Mouse (Mus musculus) forebrain, embryonic 13.5 days (tissue): Measurements from ENCODE around the gene Sdhaf4. TPM values are rescaled to one million over a fixed set of nuclear protein-coding genes. Genes with fewer than 3 reads are reported as not detected.

Source experiments
- ATAC-seq: fragments of 200-750 bp; cut with Nextera tagmentation; 2 replicates; pipeline ENCODE4 v1.8.0; 2017
- H3K27ac ChIP-seq: fragments of 300-500 bp; sonication (generic); 2 replicates; pipeline ENCODE4 v1.5.1; 2015; ENCODE audit warnings: inconsistent platforms, mild to moderate bottlenecking, moderate library complexity
- H3K27me3 ChIP-seq: fragments of 300-500 bp; sonication (generic); 2 replicates; pipeline ENCODE4 v1.6.1; 2015; ENCODE audit warnings: mild to moderate bottlenecking, inconsistent platforms
- H3K36me3 ChIP-seq: fragments of 300-500 bp; sonication (generic); 2 replicates; pipeline ENCODE4 v1.6.1; 2015; ENCODE audit warnings: mild to moderate bottlenecking, inconsistent platforms; ENCODE audit not compliant: poor library complexity, severe bottlenecking
- H3K4me1 ChIP-seq: fragments of 300-500 bp; sonication (generic); 2 replicates; pipeline ENCODE4 v1.6.1; 2015; ENCODE audit warnings: inconsistent platforms
- H3K4me2 ChIP-seq: fragments of 300-500 bp; sonication (generic); 2 replicates; pipeline ENCODE4 v1.6.1; 2015; ENCODE audit warnings: inconsistent platforms, mild to moderate bottlenecking, moderate library complexity
- H3K4me3 ChIP-seq: fragments of 300-500 bp; sonication (generic); 2 replicates; pipeline ENCODE4 v1.5.1; 2015; ENCODE audit warnings: mild to moderate bottlenecking, inconsistent platforms
- H3K9ac ChIP-seq: fragments of 300-500 bp; sonication (generic); 2 replicates; pipeline ENCODE4 v1.6.1; 2015; ENCODE audit warnings: mild to moderate bottlenecking, inconsistent platforms
- H3K9me3 ChIP-seq: fragments of 300-500 bp; sonication (generic); replicated peaks from 2 replicates; pipeline ENCODE4 v1.6.1; 2016; ENCODE audit warnings: inconsistent platforms
- WGBS: fragments of 180-500 bp; shearing (Covaris S2); methylation state at CpG from one replicate; pipeline ENCODE4 v1.1.7; 2015; 5-methylcytosine and 5-hydroxymethylcytosine counted together
- polyA plus RNA-seq: library from polyadenylated mRNA; unstranded; fragments of >200 nt; fragmentation: Nextera tagmentation; extraction: Ambion mirVana; gene quantifications from 2 replicates; pipeline ENCODE4 v1.2.1, GENCODE M21; 2015

The Sdhaf4 gene
- polyA plus RNA-seq, 1 experiment from 2014 or later, result 133 TPM

DNA sequence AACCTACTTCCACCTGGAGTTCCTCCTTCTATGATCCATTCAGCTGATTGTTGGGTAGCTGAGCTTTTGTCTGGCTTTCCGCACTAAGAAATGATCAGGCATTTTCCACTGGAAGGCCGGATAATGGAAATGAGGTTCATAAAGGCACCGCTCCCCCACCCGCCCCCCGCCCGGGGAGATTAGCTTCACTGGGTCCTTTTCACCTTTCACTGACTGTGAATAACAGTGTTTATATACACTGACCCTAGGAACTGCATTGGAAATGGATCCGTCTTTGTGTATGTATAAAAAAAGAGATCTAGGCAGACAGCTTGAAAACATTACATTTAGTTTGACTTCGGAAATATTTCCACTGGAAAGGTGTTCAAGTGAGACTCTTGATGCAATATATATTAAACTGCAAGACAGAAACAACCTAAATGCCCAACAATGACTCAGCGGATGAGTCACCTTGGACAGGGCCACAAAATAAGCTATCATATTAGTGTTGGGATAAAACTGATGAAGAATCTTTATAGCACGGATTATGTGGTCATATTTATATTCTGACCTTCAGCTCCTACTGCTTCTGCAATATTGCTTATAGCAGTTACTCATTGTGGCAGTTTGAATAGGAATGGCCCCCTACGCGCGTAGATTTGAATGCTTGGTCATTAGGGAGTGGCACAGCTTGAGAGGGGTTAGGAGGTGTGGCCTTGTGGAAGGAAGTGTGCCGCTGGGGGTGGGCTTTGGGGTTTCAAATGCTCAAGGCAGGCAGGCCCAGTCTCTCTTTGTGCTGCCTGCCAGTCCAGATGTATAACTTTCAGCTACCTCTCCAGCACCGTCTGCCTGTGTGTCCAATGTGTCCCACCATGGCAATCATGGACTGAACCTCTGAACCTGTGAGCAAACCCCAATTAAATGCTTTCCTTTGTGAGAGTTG lies 56.4 kb downstream of the Sdhaf4 start:
- peak overlapping the region; percentile 23; the same call in 1 of the 2 replicates for H3K4me2 ChIP-seq
- no peak overlapping the region for H3K27ac ChIP-seq
- H3K36me3 ChIP-seq, result no peaks in the 10 kb centered on the region
- H3K4me3 ChIP-seq, result no peak overlapping the region
- H3K27me3 ChIP-seq, result 0 out of 2 replicates have a peak, but pooled peaks cover 4% of the 10 kb centered on the region
- H3K9me3 ChIP-seq, result no peaks in the 10 kb centered on the region
- no peak for ATAC-seq
- WGBS, result 37% methylated on average over 15 of the region's 15 CpGs
- peaks cover 10% of the 10 kb centered on the region for H3K4me1 ChIP-seq
- no peak overlapping the region for H3K9ac ChIP-seq

DNA sequence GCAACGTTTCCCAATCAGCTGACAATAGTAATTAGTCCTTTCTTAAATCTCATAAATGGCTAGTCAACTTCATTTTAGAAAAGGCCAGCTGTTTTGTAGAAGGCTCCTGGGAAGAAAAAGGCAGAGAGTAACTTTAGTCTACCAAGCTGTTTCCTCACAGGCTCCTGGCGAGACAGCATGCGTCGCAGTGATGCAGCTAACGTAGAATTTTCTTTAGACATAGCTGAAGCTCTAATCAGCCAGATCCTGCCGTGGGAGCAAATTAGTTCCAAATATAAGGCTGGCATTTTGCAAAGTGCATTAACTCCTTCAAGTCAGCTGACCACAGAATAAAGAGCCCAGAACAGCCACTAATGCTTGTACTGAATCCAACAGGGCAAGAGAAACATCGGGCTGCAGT lies 57.2 kb downstream of the Sdhaf4 start:
- Histone ChIP-seq H3K27me3 (0 out of 2 replicates have a peak, but pooled peaks cover 4% of the 10 kb centered on the region), H3K4me3 (no peak overlapping the region), H3K4me1 (peaks cover 10% of the 10 kb centered on the region), H3K9ac (no peak overlapping the region), H3K36me3 (no peaks in the 10 kb centered on the region), H3K9me3 (no peaks in the 10 kb centered on the region), H3K4me2 (peak overlapping the region; percentile 23), H3K27ac (no peak overlapping the region)
- ATAC-seq, result no peak
- WGBS, result 18% methylated on average over 7 of the region's 7 CpGs

Other genes starting within 250 kb of the Sdhaf4 start
- gene B3gat2, start 243.9 kb downstream of the Sdhaf4 start, polyA plus RNA-seq, result 5.5 and 7.1 TPM in 2 replicates
- gene Smap1, start 83.3 kb downstream of the Sdhaf4 start, polyA plus RNA-seq, result 36.4 and 45.0 TPM in 2 replicates
- 36.7 and 38.7 TPM in 2 replicates for gene Fam135a, start 94.7 kb upstream of the Sdhaf4 start, polyA plus RNA-seq
- 0.84 and 1.8 TPM in 2 replicates for gene Col9a1, start 172.0 kb upstream of the Sdhaf4 start, polyA plus RNA-seq